Mouse (Mus musculus): ENCODE results near the gene Rtn2. TPM values are rescaled to one million over a fixed set of nuclear protein-coding genes. Genes with fewer than 3 reads are reported as not detected.
"Not testable (repeated sequence)": the region's sequence is repeated elsewhere in the genome, so short reads cannot be mapped to it uniquely, and the experiment has no call there.

Rtn2 gene
- total RNA-seq, 1 experiment from 2014 or later = not detected

DNA sequence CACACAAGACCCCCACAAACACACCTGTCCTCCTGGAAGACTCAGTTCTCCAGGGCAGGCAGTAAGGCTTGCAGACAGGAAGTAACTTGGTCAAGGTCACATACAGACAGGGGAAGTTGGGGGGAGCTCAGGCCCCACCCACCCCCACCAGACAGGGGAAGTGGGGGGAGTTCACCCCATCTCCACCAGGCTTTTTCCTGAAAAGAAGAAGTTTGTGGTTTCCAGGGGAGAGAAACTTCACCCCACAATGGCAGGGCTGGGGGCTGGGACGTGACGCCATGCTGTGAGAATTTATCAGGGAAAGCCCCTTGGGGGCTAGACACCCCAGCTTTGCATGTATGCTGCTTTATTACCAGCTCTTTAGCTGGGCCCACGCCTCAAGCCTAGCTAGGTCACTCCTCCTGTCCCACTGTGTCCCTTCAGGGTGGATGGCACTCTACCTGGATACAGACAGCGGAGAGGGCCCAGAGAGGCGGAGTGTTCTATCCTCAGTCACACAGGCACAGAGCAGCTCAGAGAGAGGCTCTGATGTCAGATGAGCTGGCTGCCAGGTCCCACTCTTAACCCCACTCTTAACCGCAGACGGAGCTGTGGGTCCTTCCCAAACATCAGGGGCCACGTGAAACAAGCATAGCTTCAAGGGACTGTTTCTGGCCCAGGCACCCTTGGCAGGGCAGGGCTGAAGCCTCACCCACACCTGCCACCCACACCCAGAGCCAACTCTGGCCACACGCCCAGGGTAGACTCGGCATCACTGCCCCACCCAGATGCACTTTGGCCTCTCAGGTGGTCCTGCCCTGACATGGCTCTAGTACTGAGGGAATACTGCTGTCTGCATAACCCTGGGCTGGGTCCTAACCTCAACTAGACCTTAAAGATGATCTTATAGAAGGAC lies 16.2 kb upstream of the Rtn2 start:
- peak; percentile 80 for ATAC-seq (replicated peaks; ENCODE audit: insufficient number of reproducible peaks, low FRiP score, low TSS enrichment, poor library complexity, severe bottlenecking)

GRCm38 (mm10) chr7:19267051-19267450 lies 15.4 kb upstream of the Rtn2 start:
- no peak for ATAC-seq (replicated peaks; ENCODE audit: insufficient number of reproducible peaks, low FRiP score, low TSS enrichment, poor library complexity, severe bottlenecking)

DNA sequence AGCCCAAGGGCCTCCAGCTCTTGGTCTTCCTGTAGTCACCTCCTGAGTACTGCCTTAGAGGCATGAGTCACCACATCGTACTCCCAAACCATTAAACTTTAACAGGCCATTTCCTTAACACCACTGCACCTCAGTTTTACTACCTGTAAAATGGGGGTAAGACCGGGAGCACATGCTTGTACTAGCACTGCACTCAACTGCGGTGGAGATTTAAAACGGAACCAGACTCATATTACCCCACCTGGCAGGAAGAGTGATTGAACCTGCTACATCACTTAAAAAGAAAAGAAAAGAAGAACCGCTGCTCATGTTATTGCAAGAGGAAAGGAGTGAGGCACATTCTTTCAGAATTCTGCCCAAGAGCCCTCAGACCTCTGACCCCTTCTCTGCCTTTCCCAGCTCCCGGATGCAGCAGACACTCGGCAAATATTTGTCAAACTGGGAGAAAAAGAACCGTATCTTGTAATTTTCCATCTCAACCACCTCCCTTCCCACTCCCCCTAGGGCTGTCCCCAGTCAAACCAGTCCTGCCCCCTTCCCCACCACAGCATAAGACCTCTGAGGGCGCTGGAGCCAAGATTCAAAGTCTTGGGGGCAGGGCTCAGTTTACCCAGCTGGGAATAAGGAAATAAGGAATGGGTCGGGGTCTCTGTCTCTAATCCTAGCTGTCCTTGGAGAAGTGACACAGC lies 13.3 kb upstream of the Rtn2 start:
- ATAC-seq (replicated peaks; ENCODE audit: insufficient number of reproducible peaks, low FRiP score, low TSS enrichment, poor library complexity, severe bottlenecking) = no peak

- no peak for ATAC-seq (replicated peaks; ENCODE audit: insufficient number of reproducible peaks, low FRiP score, low TSS enrichment, poor library complexity, severe bottlenecking)
These were observed 12.5 kb upstream of the Rtn2 start for GRCm38 (mm10) chr7:19269721-19270441.

GRCm38 (mm10) chr7:19270509-19271237 lies 11.8 kb upstream of the Rtn2 start:
- ATAC-seq (replicated peaks; ENCODE audit: insufficient number of reproducible peaks, low FRiP score, low TSS enrichment, poor library complexity, severe bottlenecking) = no peak

DNA sequence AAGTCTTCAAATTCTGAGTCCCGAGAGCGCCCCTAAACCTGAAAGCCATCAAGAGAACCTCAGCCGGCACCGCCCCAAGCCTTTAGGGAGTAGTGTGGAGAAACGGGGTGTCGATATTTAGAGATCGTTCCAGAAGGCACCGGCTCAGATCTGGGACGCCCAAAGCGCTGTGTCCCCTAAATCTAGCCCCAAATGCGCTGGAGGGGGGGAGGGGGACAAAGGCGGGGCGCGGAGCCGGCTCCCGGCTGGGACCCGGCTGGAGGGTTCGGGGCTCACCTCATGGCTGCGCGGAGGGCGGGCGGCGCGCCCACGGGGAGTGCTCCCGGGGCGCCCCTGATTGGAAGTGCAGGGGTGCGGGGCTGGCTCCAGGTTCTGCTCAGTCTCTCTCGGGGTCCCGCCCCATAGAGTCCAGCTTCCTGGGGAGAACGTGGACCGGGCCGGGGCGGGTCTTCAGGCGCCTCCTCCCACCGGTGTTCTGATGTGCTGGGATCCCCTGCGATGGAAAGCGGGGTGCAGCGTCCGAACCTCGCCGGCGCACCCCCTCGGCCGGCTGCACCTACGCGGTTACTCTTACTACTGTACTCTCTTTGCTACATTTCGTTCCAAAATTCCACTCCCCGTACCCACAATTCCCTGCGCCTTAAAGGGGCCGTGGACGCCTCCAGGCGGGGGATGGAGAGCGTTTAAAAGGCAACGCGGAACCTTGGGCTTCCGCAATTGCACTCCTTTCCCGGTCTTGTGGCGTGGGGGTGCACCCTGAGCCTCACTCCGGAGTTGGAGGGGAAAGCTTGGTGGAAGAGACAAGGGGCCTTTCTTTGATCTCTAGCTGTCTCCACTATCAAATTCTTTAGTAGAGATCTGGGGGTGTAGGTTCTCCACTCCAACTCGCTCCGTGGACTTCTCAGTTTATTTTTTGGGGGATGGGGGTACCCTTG lies 10.9 kb upstream of the Rtn2 start, which contains the start of gene Vasp:
Gene Vasp (minus strand): TSS at position 580 of the 935 bp plus-strand sequence.
- ATAC-seq (replicated peaks; ENCODE audit: insufficient number of reproducible peaks, low FRiP score, low TSS enrichment, poor library complexity, severe bottlenecking) = peak; percentile 75

DNA sequence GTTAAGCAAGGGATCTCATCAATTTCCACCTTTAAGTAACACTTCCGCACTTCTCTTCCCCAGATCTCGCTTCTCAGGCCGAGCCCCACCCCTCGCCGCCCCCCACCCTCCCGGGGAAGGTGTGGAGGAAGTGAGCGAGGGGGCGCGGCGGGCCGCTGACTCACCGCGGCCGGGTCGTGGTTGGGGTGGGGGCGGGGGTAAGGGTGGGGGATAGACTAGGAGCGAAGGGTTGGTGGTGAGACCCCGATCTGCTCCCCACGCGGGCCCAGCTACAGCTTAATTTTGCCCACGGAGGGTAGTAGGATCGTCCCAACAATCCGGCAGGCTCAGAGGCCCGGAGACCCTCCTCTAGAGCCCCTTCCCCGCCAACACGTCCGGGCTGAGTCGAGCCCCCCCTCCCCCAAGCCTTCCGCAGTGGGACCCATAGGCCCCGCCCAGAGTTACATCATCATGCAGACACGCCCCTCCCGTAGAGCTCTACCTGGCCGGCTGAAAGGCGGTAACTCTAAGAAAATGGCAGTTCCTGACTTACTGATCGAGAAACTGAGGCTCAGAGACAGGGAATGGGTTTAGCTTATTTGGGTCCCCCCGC lies 10.2 kb upstream of the Rtn2 start:
- ATAC-seq (replicated peaks; ENCODE audit: insufficient number of reproducible peaks, low FRiP score, low TSS enrichment, poor library complexity, severe bottlenecking) = peak; percentile 27; the same call in 1 of the 2 replicates

DNA sequence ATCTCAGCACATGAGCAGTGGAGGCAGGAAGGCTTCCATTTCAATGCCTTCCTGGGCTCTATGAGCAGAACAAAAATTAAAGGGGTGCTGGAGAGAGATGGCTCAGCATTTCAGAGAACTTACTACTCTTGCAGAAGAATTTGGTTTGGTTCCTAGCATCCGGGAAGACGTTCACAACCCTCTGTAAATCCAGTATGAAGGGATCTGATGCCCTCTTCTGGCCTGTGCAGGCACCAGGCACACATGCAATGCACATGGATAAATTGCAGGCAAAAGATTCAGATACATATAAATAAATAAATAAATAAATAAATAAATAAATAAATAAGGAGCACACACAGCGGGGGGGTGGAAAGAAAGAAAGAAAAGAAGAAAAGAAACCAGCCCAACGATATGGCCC lies 6.2 kb upstream of the Rtn2 start:
- no peak for ATAC-seq (replicated peaks; ENCODE audit: insufficient number of reproducible peaks, low FRiP score, low TSS enrichment, poor library complexity, severe bottlenecking)

DNA sequence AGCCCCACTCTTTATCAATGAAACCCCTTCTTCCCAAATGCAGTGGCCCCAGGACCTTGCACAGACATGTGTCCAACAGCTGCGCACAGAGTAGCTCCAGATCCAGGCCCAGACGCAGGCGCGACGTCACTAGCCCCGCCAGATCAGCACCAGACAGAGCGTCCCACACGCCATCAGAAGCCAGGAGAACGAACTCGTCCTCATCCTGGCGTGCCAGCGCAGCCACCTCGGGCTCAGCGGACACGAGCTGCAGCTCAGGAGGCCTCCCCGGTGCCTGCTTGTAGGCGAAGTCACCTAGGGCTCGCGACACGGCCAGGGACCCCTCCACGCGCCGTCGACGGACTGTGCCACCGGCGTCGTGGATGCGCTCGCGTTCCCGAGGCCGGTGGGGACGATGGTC lies 3.4 kb upstream of the Rtn2 start:
- no peak for ATAC-seq (replicated peaks; ENCODE audit: insufficient number of reproducible peaks, low FRiP score, low TSS enrichment, poor library complexity, severe bottlenecking)

DNA sequence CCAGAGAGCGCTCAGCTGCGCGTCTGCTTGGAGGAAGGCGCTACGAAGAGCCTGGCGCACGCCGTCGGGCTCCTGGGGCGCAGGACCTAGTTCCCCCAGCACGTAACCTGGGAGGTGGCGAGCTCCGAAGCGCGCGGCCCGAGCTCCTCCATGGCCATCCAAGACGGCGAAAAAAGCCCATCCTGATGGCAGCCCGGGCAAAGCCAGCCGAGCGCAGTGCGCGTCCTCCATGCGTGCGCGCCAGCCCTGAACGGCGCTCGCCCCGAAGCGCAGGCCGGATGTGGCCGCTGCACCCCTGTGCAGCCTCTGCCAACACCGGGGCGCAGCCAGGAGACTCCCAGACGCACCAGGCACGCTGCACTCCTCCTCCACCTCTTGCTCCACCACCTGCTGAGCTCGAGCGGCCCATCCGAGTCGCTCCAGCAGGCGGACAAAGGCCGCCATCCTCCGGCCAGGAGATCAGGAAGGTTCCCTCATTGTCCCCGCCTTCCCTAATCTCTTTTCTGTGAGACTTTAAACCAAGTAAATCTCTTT lies 2.8 kb upstream of the Rtn2 start, which contains the start of gene Ppm1n:
Gene Ppm1n (minus strand): TSS at position 484 of the 534 bp plus-strand sequence.
- no peak for ATAC-seq (replicated peaks; ENCODE audit: insufficient number of reproducible peaks, low FRiP score, low TSS enrichment, poor library complexity, severe bottlenecking)

GRCm38 (mm10) chr7:19281680-19282304 lies 632 bp upstream of the Rtn2 start:
- ATAC-seq (replicated peaks; ENCODE audit: insufficient number of reproducible peaks, low FRiP score, low TSS enrichment, poor library complexity, severe bottlenecking) = not testable (repeated sequence)

DNA sequence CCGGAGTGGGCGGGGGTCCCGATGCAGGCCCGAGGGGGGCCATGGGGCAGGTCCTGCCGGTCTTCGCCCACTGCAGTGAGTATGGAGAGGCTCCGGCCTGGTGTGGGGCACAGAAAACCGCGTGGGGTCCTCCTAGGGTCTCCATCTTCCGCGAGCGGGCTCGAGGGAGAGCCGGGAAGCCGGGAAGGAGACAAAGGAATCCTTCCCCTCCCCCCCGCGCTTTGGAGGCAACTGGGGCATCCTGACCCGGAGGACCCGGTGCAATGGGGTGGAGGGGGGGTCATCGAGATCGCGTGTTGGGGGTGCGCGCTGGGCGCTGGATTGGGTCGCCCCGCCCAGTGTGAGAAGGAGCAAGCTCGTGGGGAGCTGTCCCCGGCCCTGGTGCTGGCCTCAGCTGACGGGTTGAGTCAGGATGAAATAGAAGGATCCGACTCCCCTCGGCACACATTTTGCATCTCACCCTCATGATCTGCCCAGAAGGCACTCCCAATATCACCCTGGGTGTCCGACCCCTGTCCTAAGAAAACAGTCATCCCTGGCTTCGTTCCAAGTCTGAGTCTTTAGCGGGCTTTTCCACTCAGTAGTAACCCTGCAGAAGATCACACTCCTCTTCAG lies 474 bp downstream of the Rtn2 start:
- peak; percentile 29; the same call in 1 of the 2 replicates for ATAC-seq (replicated peaks; ENCODE audit: insufficient number of reproducible peaks, low FRiP score, low TSS enrichment, poor library complexity, severe bottlenecking)

DNA sequence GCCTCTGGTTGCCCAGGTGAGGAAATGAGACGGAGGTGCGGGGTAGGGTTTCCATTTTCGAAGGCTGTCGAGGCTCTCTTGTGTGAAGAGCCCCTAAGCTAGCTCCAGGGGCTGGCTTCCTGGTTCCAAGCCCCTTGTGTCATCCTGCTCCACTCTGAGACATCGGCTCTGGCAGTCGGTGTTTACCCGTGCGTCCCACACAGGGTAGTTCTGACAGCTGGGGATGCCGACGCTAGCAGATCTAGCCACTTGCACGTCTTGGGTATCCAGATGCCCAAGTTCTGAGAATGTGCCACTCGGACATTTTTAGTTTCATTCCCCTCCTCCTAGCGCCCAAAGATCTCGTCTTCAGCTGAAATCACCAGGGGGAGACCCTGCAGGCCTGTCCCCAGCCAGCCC lies 981 bp downstream of the Rtn2 start:
- ATAC-seq (replicated peaks; ENCODE audit: insufficient number of reproducible peaks, low FRiP score, low TSS enrichment, poor library complexity, severe bottlenecking) = no peak

- 0 out of 2 replicates have a peak, but pooled peaks have one; percentile 34 for ATAC-seq (replicated peaks; ENCODE audit: insufficient number of reproducible peaks, low FRiP score, low TSS enrichment, poor library complexity, severe bottlenecking)
These were observed 2.3 kb downstream of the Rtn2 start for GRCm38 (mm10) chr7:19284763-19285162.

DNA sequence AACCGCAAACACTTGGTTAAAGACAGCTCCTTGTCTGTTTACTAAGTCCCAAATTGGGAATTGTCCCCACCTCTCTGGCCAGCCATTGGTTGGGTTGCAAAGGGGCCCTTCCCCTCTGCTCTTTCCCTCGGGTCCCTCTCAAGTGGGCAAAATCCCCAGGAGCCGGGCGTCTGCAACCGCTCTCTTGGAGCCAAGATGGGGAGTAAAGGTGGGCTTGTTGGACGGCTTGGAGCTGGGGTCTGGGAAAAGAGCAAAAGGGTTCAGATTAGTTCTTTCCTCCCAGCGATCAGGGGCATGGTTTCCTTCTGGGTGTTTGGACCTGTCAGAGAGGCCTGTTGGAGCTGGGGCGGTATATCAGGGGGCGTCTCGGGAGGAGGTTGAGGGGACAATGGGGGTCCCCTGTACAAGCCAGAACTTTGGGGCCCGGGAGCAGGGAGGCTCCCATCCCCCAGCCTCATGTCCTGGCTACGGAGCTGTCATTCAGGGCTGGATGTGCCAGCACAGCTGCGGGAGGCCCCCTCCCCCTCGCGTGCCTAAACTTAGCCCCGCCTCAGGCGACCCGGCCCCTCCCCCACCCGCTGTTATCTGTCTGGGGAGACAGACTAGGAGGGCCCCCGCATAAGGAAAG lies 8.7 kb downstream of the Rtn2 start:
- no peak for ATAC-seq (replicated peaks; ENCODE audit: insufficient number of reproducible peaks, low FRiP score, low TSS enrichment, poor library complexity, severe bottlenecking)

Data from monocyte, adult 5-6 weeks (primary cell).